Mouse (Mus musculus) lung, adult 2 months (tissue): Measurements from ENCODE around the gene Gm11011. TPM values are rescaled to one million over a fixed set of nuclear protein-coding genes. Genes with fewer than 3 reads are reported as not detected.
"Not testable (repeated sequence)": the region's sequence is repeated elsewhere in the genome, so short reads cannot be mapped to it uniquely, and the experiment has no call there.

ENCODE experiments used
- DNase-seq: peaks from one replicate; pipeline ENCODE4 v3.0.0; 2022
- H3K4me1 ChIP-seq: fragments of 200-500 bp; 2 replicates; pipeline ENCODE4 v1.6.1; 2011; ENCODE audit warnings: low read length; ENCODE audit not compliant: control insufficient read depth, insufficient read depth
- H3K4me3 ChIP-seq: fragments of 200-500 bp; replicated peaks from 2 replicates; pipeline ENCODE3; 2011; ENCODE audit warnings: low read depth, mild to moderate bottlenecking, control low read depth, low read length; ENCODE audit errors: extremely low read depth
- CTCF ChIP-seq: fragments of 200-500 bp; IDR thresholded peaks from 2 replicates; pipeline ENCODE4 v1.5.1; 2011; ENCODE audit warnings: mild to moderate bottlenecking, low read length, control low read depth; ENCODE audit not compliant: insufficient read depth
- POLR2A ChIP-seq: fragments of 200-500 bp; IDR thresholded peaks from 2 replicates; pipeline ENCODE4 v1.6.1; 2011; ENCODE audit warnings: low read depth, mild to moderate bottlenecking, control low read depth, low read length, borderline replicate concordance; ENCODE audit errors: extremely low read depth
- WGBS: fragments of 180-500 bp; shearing (Covaris S2); methylation state at CpG from one replicate; pipeline ENCODE4 v1.1.7; 2018; 5-methylcytosine and 5-hydroxymethylcytosine counted together
- polyA plus RNA-seq: library from polyadenylated mRNA; depleted of rRNA; stranded (reverse); fragments of >200 nt; gene quantifications from 2 replicates; pipeline ENCODE4 v1.2.3, GENCODE M21; 2012; rRNA removed

Gm11011 gene
- not detected in 2 replicates for polyA plus RNA-seq

- H3K4me1 ChIP-seq, H3K4me3 ChIP-seq, DNase-seq: not testable (repeated sequence)
Observed at GRCm38 (mm10) chr2:169587645-169588044, at the start of gene Gm11011. Gene Gm11011 (minus strand): TSS chr2:169587745.

GRCm38 (mm10) chr2:169636414-169636813, 48.9 kb upstream of the Gm11011 start:
- Histone ChIP-seq H3K4me3 (no peak overlapping the region), H3K4me1 (no peaks in the 10 kb centered on the region)
- TF ChIP-seq CTCF (no peak), POLR2A (no peak)
- WGBS: 57% methylated on average over 4 of the region's 4 CpGs
- no peak for DNase-seq

- WGBS: 47% methylated on average over 7 of the region's 7 CpGs
- H3K4me3 ChIP-seq: no peak overlapping the region
- no peak for DNase-seq
- TF ChIP-seq POLR2A (no peak), CTCF (no peak)
- H3K4me1 ChIP-seq: no peaks in the 10 kb centered on the region
Observed at GRCm38 (mm10) chr2:169635428-169635827, 47.9 kb upstream of the Gm11011 start.

DNA sequence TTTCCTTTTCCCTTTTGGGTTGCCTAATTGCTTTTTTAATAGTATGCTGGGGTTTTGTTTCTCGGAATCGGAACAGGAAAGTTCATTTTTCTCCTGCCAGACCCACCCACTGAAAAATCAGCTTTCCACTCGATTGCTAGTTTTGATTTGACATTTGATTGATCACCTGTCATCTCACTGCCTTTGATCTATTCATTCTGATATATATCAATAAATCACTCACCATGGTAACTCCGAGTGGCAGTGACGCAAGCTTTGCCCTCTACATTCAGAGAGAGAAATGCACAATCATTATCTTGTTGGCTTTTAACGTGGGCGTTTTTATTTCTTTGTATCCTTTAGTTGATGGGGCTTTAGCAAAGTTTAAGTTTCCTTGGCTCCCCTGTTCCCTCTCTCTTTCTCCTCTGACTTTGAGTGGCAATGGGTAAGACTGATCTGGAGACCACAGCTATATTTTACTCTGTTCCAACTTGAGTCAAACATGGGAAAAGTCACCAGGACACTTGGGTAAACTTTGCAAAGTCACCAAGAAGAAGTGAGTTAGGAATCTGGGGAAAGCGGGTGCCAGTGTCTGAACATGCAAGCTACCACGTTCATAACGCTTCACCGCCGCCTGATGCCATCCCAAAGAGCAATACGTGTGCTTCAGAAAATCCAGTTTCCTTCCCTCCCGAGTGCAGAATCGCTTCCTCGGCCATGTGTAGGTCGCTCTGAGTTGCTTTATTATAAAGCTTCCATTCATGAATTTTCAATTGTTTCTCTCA, 47.3 kb upstream of the Gm11011 start:
- TF ChIP-seq POLR2A (no peak), CTCF (no peak)
- 31% methylated on average over 17 of the region's 17 CpGs for WGBS
- DNase-seq: no peak
- Histone ChIP-seq H3K4me1 (no peaks in the 10 kb centered on the region), H3K4me3 (no peak overlapping the region)

GRCm38 (mm10) chr2:169633491-169634289, 46.1 kb upstream of the Gm11011 start:
- DNase-seq: peak; percentile 42
- Histone ChIP-seq H3K4me3 (peak overlapping the region; percentile 71), H3K4me1 (no peaks in the 10 kb centered on the region)
- 1% methylated on average over 38 of the region's 38 CpGs for WGBS
- 0 out of 2 replicates have a peak, but pooled peaks have one; percentile 18 for TF ChIP-seq POLR2A
- TF ChIP-seq CTCF: no peak

DNA sequence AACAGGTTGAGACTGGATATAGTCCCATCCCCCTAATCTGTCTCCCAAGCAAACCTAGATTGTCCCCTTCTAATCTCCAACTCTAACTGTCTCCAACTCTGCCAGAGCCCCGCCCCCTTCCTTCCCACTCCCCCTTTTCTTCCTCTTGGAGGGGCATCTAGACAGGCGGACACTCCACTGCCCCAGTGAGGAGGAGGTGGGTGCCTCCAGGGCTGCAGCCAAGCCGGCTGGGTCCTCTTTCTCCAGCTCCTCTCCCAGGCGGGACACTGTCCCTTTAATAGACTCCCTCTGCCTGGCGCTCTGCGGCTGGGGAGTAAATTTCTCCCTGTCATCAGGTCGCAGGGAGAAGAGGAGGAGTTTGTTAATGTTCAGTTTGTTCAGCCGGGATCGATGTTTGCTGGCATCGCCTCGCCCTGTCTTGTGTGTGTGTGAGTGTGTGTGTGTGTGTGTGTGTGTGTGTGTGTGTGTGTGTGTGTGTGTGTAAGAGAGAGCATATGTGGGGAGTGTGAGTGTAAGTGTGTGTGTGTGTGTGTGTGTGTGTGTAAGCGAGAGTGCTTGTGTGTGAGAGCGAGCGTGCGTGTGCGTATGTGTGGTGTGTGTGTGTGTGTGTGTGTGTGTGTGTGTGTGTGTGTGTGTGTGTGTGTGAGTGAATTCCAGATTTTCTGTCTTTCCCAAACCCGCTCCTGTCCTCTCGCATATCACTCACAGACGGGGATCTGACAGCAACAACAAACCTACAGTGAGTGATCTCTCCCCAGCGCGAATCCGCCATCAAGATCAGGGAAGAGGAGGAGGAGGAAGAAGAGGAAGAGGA, 45.0 kb upstream of the Gm11011 start, which contains the start of gene Tshz2:
Gene Tshz2 (plus strand): TSS at position 676 of the 814 bp plus-strand sequence.
- WGBS: 1% methylated on average over 21 of the region's 22 CpGs
- no peaks in the 10 kb centered on the region for H3K4me1 ChIP-seq
- peak within 1 kb of the TSS; percentile 71 for H3K4me3 ChIP-seq
- TF ChIP-seq CTCF (no peak), POLR2A (no peak)
- peak; percentile 37 for DNase-seq

GRCm38 (mm10) chr2:169630070-169630469, 42.5 kb upstream of the Gm11011 start:
- no peak for DNase-seq
- WGBS: 94% methylated on average over 3 of the region's 3 CpGs
- Histone ChIP-seq H3K4me1 (no peaks in the 10 kb centered on the region), H3K4me3 (no peak overlapping the region)
- no peak for TF ChIP-seq CTCF
- no peak for TF ChIP-seq POLR2A

DNA sequence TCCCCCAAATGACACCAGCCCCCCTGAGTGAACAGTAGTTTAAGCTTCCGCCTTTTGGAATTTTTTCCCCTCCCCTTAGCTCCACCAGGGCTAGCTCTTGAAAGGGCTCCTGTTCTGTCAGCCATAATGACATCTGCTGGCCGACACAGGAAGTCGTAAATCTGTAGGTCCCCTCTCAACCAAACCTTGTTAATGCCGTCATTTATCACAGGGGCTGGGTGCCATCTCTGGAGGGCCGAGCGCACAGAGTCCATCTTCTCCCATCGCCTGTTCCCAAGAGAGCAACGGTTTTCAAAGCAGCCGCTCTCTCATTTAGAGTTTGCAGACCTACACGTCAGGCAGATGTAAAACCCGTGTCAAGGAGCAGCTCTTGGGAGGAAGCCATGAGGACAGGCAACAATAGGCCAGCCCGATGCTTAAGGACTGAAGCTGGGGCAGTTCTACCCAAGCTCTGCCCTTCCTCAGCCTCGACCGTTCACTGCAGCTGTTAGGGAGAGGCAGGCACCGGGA, 33.7 kb upstream of the Gm11011 start:
- TF ChIP-seq CTCF: no peak
- WGBS: 26% methylated on average over 15 of the region's 15 CpGs

DNA sequence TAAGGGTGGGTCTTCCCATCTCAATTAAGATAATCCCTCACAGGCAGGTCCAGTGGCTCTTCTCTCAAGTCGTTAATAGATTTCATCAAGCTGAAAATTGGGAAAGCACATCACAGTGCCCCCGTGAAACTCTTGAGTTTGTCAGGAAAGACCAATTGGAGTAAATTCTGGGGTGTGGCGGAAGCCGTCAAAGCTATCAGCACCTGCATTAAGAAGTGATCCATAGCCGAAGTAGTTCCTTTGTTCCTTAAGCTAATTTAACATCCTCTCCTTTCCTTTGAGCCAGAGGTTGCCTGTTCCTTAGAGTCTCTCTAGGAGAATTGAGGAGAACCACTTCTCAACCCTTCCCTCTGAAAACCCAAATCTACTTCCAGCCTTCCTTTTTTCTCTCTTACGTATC, 28.5 kb upstream of the Gm11011 start:
- WGBS: 86% methylated on average over 6 of the region's 6 CpGs
- H3K4me1 ChIP-seq: no peaks in the 10 kb centered on the region
- no peak overlapping the region for H3K4me3 ChIP-seq
- no peak for DNase-seq
- no peak for TF ChIP-seq CTCF
- TF ChIP-seq POLR2A: no peak

More for the DNA sequence above, 33.7 kb upstream of the Gm11011 start:
- Histone ChIP-seq H3K4me1 (no peaks in the 10 kb centered on the region), H3K4me3 (no peak overlapping the region)
- no peak for DNase-seq

DNA sequence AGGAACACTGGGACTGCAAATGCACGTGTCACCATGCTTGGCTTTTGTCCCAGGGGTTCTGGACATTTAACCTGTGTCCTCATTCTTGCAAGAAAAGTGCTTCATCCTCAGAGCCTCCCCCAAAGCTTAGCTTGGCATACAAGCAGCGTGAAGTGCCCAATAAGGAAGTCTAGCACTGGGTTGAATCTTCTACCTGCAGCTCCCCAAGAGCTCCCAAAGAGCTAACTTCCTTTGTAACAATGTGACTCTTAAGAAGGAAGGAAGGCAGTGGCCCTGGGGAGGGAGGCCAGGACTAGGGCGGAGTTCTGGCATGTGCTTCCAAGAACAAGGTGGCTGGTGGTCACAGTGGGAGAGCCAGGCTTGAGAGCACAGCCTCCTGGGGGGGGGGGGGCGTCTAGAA, 27.1 kb upstream of the Gm11011 start:
- no peak overlapping the region for H3K4me3 ChIP-seq
- TF ChIP-seq POLR2A (no peak), CTCF (no peak)
- H3K4me1 ChIP-seq: no peaks in the 10 kb centered on the region
- 35% methylated on average over 4 of the region's 4 CpGs for WGBS
- DNase-seq: no peak
